Mouse (Mus musculus): Measurements from ENCODE around the gene Ttyh2. TPM values are rescaled to one million over a fixed set of nuclear protein-coding genes. Genes with fewer than 3 reads are reported as not detected.
"Not testable (repeated sequence)": the region's sequence is repeated elsewhere in the genome, so short reads cannot be mapped to it uniquely, and the experiment has no call there.

The Ttyh2 gene
- polyA plus RNA-seq, 1 experiment = 5.8 TPM

GRCm38 (mm10) chr11:114668301-114668710, 6.9 kb upstream of the Ttyh2 start, which contains the start of gene Rpl38:
Gene Rpl38 (plus strand): TSS chr11:114668524.
- peak within 1 kb of the TSS; percentile 94 for H3K4me3 ChIP-seq (replicated peaks)
- H3K9me3 ChIP-seq = no peaks in the 10 kb centered on the region
- no peaks in the 10 kb centered on the region for H3K27me3 ChIP-seq (replicated peaks)
- peaks cover 38% of the 10 kb centered on the region for H3K36me3 ChIP-seq (replicated peaks; ENCODE audit: low read length)
- no peak for TF ChIP-seq GATA1 (IDR thresholded peaks at IDR 0.05; ENCODE audit: borderline replicate concordance, low read length)
- TF ChIP-seq FLI1 (IDR thresholded peaks at IDR 0.05; ENCODE audit: low read length) = 0 out of 2 replicates have a peak, but pooled peaks have one; percentile 39
- H3K4me1 ChIP-seq = peaks cover 83% of the 10 kb centered on the region

GRCm38 (mm10) chr11:114668741-114669623, 6.2 kb upstream of the Ttyh2 start:
- TF ChIP-seq GATA1 (IDR thresholded peaks at IDR 0.05; ENCODE audit: borderline replicate concordance, low read length) (no peak), FLI1 (IDR thresholded peaks at IDR 0.05; ENCODE audit: low read length) (no peak)
- H3K4me1 ChIP-seq = peaks cover 83% of the 10 kb centered on the region

GRCm38 (mm10) chr11:114669651-114670168, 5.5 kb upstream of the Ttyh2 start:
- Histone ChIP-seq H3K4me1 (peaks cover 82% of the 10 kb centered on the region), H3K9me3 (no peaks in the 10 kb centered on the region), H3K4me3 (replicated peaks) (peak overlapping the region; percentile 94), H3K36me3 (replicated peaks; ENCODE audit: low read length) (peaks cover 50% of the 10 kb centered on the region), H3K27me3 (replicated peaks) (no peaks in the 10 kb centered on the region)
- TF ChIP-seq FLI1 (IDR thresholded peaks at IDR 0.05; ENCODE audit: low read length) (no peak), GATA1 (IDR thresholded peaks at IDR 0.05; ENCODE audit: borderline replicate concordance, low read length) (no peak)

More at GRCm38 (mm10) chr11:114668741-114669623, 6.2 kb upstream of the Ttyh2 start:
- Histone ChIP-seq H3K4me3 (replicated peaks) (peak overlapping the region; percentile 94), H3K36me3 (replicated peaks; ENCODE audit: low read length) (peaks cover 45% of the 10 kb centered on the region), H3K9me3 (no peaks in the 10 kb centered on the region), H3K27me3 (replicated peaks) (no peaks in the 10 kb centered on the region)

- Histone ChIP-seq H3K27me3 (replicated peaks) (peaks cover 9% of the 10 kb centered on the region), H3K36me3 (replicated peaks; ENCODE audit: low read length) (peaks cover 50% of the 10 kb centered on the region)
These were observed 4.1 kb upstream of the Ttyh2 start for GRCm38 (mm10) chr11:114671147-114671546.

GRCm38 (mm10) chr11:114672794-114673718, 2.2 kb upstream of the Ttyh2 start:
- H3K4me3 ChIP-seq (replicated peaks) = no peak overlapping the region
- H3K27me3 ChIP-seq (replicated peaks) = peaks cover 25% of the 10 kb centered on the region
- TF ChIP-seq GATA1 (IDR thresholded peaks at IDR 0.05; ENCODE audit: borderline replicate concordance, low read length) = no peak
- no peak for TF ChIP-seq FLI1 (IDR thresholded peaks at IDR 0.05; ENCODE audit: low read length)
- H3K36me3 ChIP-seq (replicated peaks; ENCODE audit: low read length) = peaks cover 50% of the 10 kb centered on the region
- H3K9me3 ChIP-seq = no peaks in the 10 kb centered on the region
- H3K4me1 ChIP-seq = peaks cover 80% of the 10 kb centered on the region

More at GRCm38 (mm10) chr11:114671147-114671546, 4.1 kb upstream of the Ttyh2 start:
- H3K9me3 ChIP-seq = no peaks in the 10 kb centered on the region
- H3K4me3 ChIP-seq (replicated peaks) = peak overlapping the region; percentile 94
- TF ChIP-seq FLI1 (IDR thresholded peaks at IDR 0.05; ENCODE audit: low read length) = no peak
- no peak for TF ChIP-seq GATA1 (IDR thresholded peaks at IDR 0.05; ENCODE audit: borderline replicate concordance, low read length)
- peaks cover 81% of the 10 kb centered on the region for H3K4me1 ChIP-seq

- H3K36me3 ChIP-seq (replicated peaks; ENCODE audit: low read length) = peaks cover 50% of the 10 kb centered on the region
- TF ChIP-seq GATA1 (IDR thresholded peaks at IDR 0.05; ENCODE audit: borderline replicate concordance, low read length) (no peak), FLI1 (IDR thresholded peaks at IDR 0.05; ENCODE audit: low read length) (no peak)
- H3K27me3 ChIP-seq (replicated peaks) = peaks cover 29% of the 10 kb centered on the region
- no peaks in the 10 kb centered on the region for H3K9me3 ChIP-seq
- no peak overlapping the region for H3K4me3 ChIP-seq (replicated peaks)
- H3K4me1 ChIP-seq = peaks cover 85% of the 10 kb centered on the region
These were observed 1.5 kb upstream of the Ttyh2 start for GRCm38 (mm10) chr11:114673719-114674050.

- H3K9me3 ChIP-seq = no peaks in the 10 kb centered on the region
- TF ChIP-seq FLI1 (IDR thresholded peaks at IDR 0.05; ENCODE audit: low read length) (no peak), GATA1 (IDR thresholded peaks at IDR 0.05; ENCODE audit: borderline replicate concordance, low read length) (no peak)
- peaks cover 50% of the 10 kb centered on the region for H3K36me3 ChIP-seq (replicated peaks; ENCODE audit: low read length)
- no peak overlapping the region for H3K4me3 ChIP-seq (replicated peaks)
- H3K4me1 ChIP-seq = peaks cover 89% of the 10 kb centered on the region
- H3K27me3 ChIP-seq (replicated peaks) = peaks cover 29% of the 10 kb centered on the region
These were observed 1.1 kb upstream of the Ttyh2 start for GRCm38 (mm10) chr11:114674180-114674579.

GRCm38 (mm10) chr11:114674796-114675195, 435 bp upstream of the Ttyh2 start:
- Histone ChIP-seq H3K4me1 (peaks cover 89% of the 10 kb centered on the region), H3K4me3 (replicated peaks) (peak overlapping the region; percentile 96), H3K36me3 (replicated peaks; ENCODE audit: low read length) (peaks cover 47% of the 10 kb centered on the region), H3K27me3 (replicated peaks) (peaks cover 29% of the 10 kb centered on the region)
- not testable (repeated sequence) for H3K9me3 ChIP-seq

- H3K36me3 ChIP-seq (replicated peaks; ENCODE audit: low read length) = peaks cover 36% of the 10 kb centered on the region
- H3K9me3 ChIP-seq = no peaks in the 10 kb centered on the region
- TF ChIP-seq GATA1 (IDR thresholded peaks at IDR 0.05; ENCODE audit: borderline replicate concordance, low read length) = no peak
- no peak for TF ChIP-seq FLI1 (IDR thresholded peaks at IDR 0.05; ENCODE audit: low read length)
- peaks cover 89% of the 10 kb centered on the region for H3K4me1 ChIP-seq
- H3K4me3 ChIP-seq (replicated peaks) = peak overlapping the region; percentile 96
- H3K27me3 ChIP-seq (replicated peaks) = peaks cover 34% of the 10 kb centered on the region
These were observed 683 bp downstream of the Ttyh2 start for GRCm38 (mm10) chr11:114675826-114676401.

Measured in megakaryocyte, embryonic 14.5 days (primary cell).